Mouse (Mus musculus) lung, embryonic 15.5 days (tissue): ENCODE data around the gene Map4k2. TPM values are rescaled to one million over a fixed set of nuclear protein-coding genes. Genes with fewer than 3 reads are reported as not detected.
A peak's percentile ranks its signal among the peaks of the same experiment; 100 is the strongest.

Source experiments
- ATAC-seq: fragments of 200-750 bp; cut with Nextera tagmentation; 2 replicates; pipeline ENCODE4 v1.8.0; 2017; ENCODE audit warnings: moderate number of reproducible peaks, borderline replicate concordance; ENCODE audit not compliant: low FRiP score, low TSS enrichment; ENCODE audit errors: extremely low read depth
- H3K27ac ChIP-seq: fragments of 300-500 bp; sonication (generic); 2 replicates; pipeline ENCODE4 v1.5.1; 2015; ENCODE audit warnings: moderate library complexity, mild to moderate bottlenecking, inconsistent platforms
- H3K27me3 ChIP-seq: fragments of 300-500 bp; sonication (generic); 2 replicates; pipeline ENCODE4 v1.6.1; 2015; ENCODE audit warnings: inconsistent platforms
- H3K36me3 ChIP-seq: fragments of 300-500 bp; sonication (generic); 2 replicates; pipeline ENCODE4 v1.6.1; 2015; ENCODE audit warnings: inconsistent platforms
- H3K4me1 ChIP-seq: fragments of 300-500 bp; sonication (generic); 2 replicates; pipeline ENCODE4 v1.6.1; 2015; ENCODE audit warnings: inconsistent platforms
- H3K4me2 ChIP-seq: fragments of 300-500 bp; sonication (generic); 2 replicates; pipeline ENCODE4 v1.6.1; 2015; ENCODE audit warnings: inconsistent platforms, mild to moderate bottlenecking, moderate library complexity
- H3K4me3 ChIP-seq: fragments of 300-500 bp; sonication (generic); 2 replicates; pipeline ENCODE4 v1.5.1; 2015; ENCODE audit warnings: mild to moderate bottlenecking, inconsistent platforms
- H3K9ac ChIP-seq: fragments of 300-500 bp; sonication (generic); 2 replicates; pipeline ENCODE4 v1.6.1; 2015; ENCODE audit warnings: inconsistent platforms
- H3K9me3 ChIP-seq: fragments of 300-500 bp; sonication (generic); 2 replicates; pipeline ENCODE4 v1.6.1; 2016; ENCODE audit warnings: inconsistent platforms
- WGBS: fragments of 180-500 bp; shearing (Covaris S2); methylation state at CpG from one replicate; pipeline ENCODE4 v1.1.7; 2015; 5-methylcytosine and 5-hydroxymethylcytosine counted together
- polyA plus RNA-seq: library from polyadenylated mRNA; unstranded; fragments of >200 nt; fragmentation: Nextera tagmentation; extraction: Ambion mirVana; gene quantifications from 2 replicates; pipeline ENCODE4 v1.2.1, GENCODE M21; 2015

Map4k2 gene
- polyA plus RNA-seq, 1 experiment from 2014 or later, result 22.9 TPM

- Histone ChIP-seq H3K4me2 (peak overlapping the region; percentile 20), H3K4me3 (no peak overlapping the region), H3K9ac (no peak overlapping the region), H3K4me1 (peaks cover 30% of the 10 kb centered on the region), H3K9me3 (no peaks in the 10 kb centered on the region), H3K27ac (no peak overlapping the region), H3K36me3 (no peaks in the 10 kb centered on the region), H3K27me3 (no peaks in the 10 kb centered on the region)
- 68% methylated on average over 11 of the region's 11 CpGs for WGBS
- no peak for ATAC-seq
Observed at GRCm38 (mm10) chr19:6384954-6385353, 44.0 kb downstream of the Map4k2 start.

DNA sequence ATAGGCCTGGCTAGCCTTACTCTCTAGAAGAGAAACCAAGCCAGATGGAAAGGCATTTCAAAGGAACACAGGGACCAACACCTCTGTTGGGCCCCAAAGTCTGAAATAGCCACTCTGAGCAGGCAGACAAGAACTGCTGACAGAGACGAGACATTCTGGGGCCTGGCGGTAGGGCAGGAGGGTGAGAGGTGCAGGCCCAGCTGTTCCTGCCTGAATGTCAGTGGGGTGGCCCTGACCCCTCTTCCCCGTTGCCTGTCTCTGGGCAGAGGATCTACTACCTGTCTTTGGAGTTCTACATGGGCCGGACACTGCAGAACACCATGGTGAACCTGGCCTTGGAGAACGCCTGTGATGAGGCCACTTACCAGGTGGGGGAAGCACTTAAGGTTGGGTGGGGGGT lies 44.5 kb downstream of the Map4k2 start:
- Histone ChIP-seq H3K9ac (no peak overlapping the region), H3K4me3 (no peak overlapping the region), H3K36me3 (no peaks in the 10 kb centered on the region), H3K4me2 (no peak overlapping the region), H3K4me1 (peaks cover 31% of the 10 kb centered on the region), H3K27ac (no peak overlapping the region), H3K27me3 (no peaks in the 10 kb centered on the region), H3K9me3 (no peaks in the 10 kb centered on the region)
- WGBS, result 64% methylated on average over 5 of the region's 5 CpGs
- no peak for ATAC-seq

- H3K4me1 ChIP-seq, result peaks cover 31% of the 10 kb centered on the region
- H3K27me3 ChIP-seq, result no peaks in the 10 kb centered on the region
- no peaks in the 10 kb centered on the region for H3K9me3 ChIP-seq
- H3K27ac ChIP-seq, result no peak overlapping the region
- no peak for ATAC-seq
- no peak overlapping the region for H3K4me2 ChIP-seq
- no peak overlapping the region for H3K9ac ChIP-seq
- no peak overlapping the region for H3K4me3 ChIP-seq
- WGBS, result 78% methylated on average over 7 of the region's 7 CpGs
- H3K36me3 ChIP-seq, result no peaks in the 10 kb centered on the region
Observed at GRCm38 (mm10) chr19:6385821-6386220, 44.9 kb downstream of the Map4k2 start.

DNA sequence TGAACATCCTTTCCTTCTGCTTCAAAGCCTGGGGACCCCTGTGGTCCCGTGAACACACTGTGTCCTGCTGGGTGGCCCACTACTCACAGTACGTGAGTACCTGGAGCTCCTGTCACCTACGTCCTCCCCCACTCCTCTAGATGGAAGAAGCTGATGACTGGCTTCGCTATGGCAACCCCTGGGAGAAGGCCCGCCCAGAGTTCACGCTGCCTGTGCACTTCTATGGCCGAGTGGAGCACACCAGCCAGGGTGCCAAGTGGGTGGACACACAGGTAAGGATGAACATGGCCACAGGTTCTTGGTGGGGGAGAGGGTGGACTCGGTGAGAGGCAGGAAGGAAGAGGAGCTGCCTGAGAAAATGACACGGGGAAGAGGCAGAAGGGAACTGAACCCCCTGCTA lies 45.3 kb downstream of the Map4k2 start:
- ATAC-seq, result no peak
- Histone ChIP-seq H3K27me3 (no peaks in the 10 kb centered on the region), H3K4me1 (peaks cover 31% of the 10 kb centered on the region), H3K4me3 (no peak overlapping the region), H3K27ac (no peak overlapping the region), H3K36me3 (no peaks in the 10 kb centered on the region), H3K9ac (no peak overlapping the region), H3K9me3 (no peaks in the 10 kb centered on the region), H3K4me2 (no peak overlapping the region)
- WGBS, result 55% methylated on average over 9 of the region's 9 CpGs

DNA sequence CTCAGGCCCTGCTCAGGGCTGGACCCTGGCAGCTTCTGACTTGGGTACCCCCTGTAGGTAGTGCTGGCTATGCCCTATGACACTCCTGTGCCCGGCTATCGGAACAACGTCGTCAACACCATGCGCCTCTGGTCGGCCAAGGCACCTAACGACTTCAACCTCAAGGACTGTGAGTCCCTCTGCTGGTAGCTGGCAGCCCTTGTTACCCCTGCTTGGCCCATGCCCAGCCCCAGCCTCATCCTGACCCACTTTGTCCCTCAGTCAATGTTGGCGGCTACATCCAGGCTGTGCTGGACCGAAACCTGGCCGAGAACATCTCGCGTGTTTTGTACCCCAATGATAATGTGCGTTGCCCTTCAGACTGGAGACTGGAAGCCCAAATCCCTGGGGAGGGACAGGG lies 47.1 kb downstream of the Map4k2 start:
- H3K4me3 ChIP-seq, result no peak overlapping the region
- no peak overlapping the region for H3K27ac ChIP-seq
- no peaks in the 10 kb centered on the region for H3K27me3 ChIP-seq
- H3K4me2 ChIP-seq, result no peak overlapping the region
- no peak overlapping the region for H3K9ac ChIP-seq
- no peaks in the 10 kb centered on the region for H3K36me3 ChIP-seq
- H3K4me1 ChIP-seq, result peaks cover 28% of the 10 kb centered on the region
- WGBS, result 83% methylated on average over 13 of the region's 13 CpGs
- no peak for ATAC-seq
- H3K9me3 ChIP-seq, result no peaks in the 10 kb centered on the region

DNA sequence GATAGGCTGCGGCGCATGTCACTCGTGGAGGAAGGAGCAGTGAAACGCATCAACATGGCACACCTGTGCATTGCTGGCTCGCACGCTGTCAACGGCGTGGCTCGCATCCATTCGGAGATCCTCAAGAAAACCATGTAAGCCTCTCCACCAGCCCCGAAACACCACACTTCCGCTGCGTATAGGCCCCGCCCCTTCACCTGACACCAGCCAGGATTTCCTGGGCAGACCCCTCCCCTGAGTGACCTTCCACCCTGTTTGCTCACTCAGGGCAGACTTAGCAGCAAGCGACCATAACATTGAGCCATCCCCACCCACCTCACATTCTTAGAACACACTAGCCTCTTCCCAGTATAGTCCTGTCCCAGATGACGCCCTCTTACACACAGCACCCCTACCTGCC lies 48.9 kb downstream of the Map4k2 start:
- Histone ChIP-seq H3K4me2 (peak overlapping the region; percentile 55), H3K27ac (no peak overlapping the region), H3K36me3 (no peaks in the 10 kb centered on the region), H3K9me3 (no peaks in the 10 kb centered on the region), H3K27me3 (no peaks in the 10 kb centered on the region), H3K4me1 (peaks cover 11% of the 10 kb centered on the region; the same call in 1 of the 2 replicates), H3K4me3 (peak overlapping the region; percentile 20), H3K9ac (0 out of 2 replicates have a peak overlapping the region, but pooled peaks have one; percentile 21)
- ATAC-seq, result no peak
- 9% methylated on average over 16 of the region's 16 CpGs for WGBS

DNA sequence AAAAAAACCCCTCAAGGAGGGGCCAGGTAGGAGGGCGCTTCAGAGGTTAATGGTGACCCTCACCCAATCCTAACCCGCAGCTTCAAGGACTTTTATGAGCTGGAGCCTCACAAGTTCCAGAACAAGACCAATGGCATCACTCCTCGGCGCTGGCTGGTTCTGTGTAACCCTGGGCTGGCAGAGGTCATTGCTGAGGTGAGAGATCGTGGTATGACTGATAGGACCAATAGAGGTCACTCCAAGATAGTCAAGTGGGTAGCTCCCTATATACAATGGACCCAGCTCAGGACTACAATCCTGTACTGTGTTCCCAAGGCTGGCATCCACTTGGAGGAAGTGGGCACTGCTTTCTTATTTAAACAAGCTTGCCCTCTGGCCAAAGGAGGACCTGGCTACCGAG lies 49.3 kb downstream of the Map4k2 start:
- Histone ChIP-seq H3K4me3 (no peak overlapping the region; the same call in 1 of the 2 replicates), H3K9ac (no peak overlapping the region), H3K36me3 (no peaks in the 10 kb centered on the region), H3K27ac (no peak overlapping the region), H3K4me1 (peaks cover 10% of the 10 kb centered on the region; the same call in 1 of the 2 replicates), H3K9me3 (no peaks in the 10 kb centered on the region), H3K4me2 (peak overlapping the region; percentile 55), H3K27me3 (no peaks in the 10 kb centered on the region)
- no peak for ATAC-seq
- 52% methylated on average over 6 of the region's 6 CpGs for WGBS

GRCm38 (mm10) chr19:6392743-6393393 lies 51.9 kb downstream of the Map4k2 start:
- no peak for ATAC-seq
- no peaks in the 10 kb centered on the region for H3K36me3 ChIP-seq
- WGBS, result 92% methylated on average over 14 of the region's 14 CpGs

GRCm38 (mm10) chr19:6393637-6394036 lies 52.7 kb downstream of the Map4k2 start:
- Histone ChIP-seq H3K9ac (no peak overlapping the region), H3K4me2 (no peak overlapping the region), H3K27me3 (no peaks in the 10 kb centered on the region; the same call in 1 of the 2 replicates), H3K4me1 (peaks cover 13% of the 10 kb centered on the region; the same call in 1 of the 2 replicates), H3K36me3 (no peaks in the 10 kb centered on the region), H3K27ac (no peak overlapping the region), H3K9me3 (no peaks in the 10 kb centered on the region), H3K4me3 (no peak overlapping the region)
- ATAC-seq, result no peak
- 85% methylated on average over 16 of the region's 16 CpGs for WGBS

More at GRCm38 (mm10) chr19:6392743-6393393, 51.9 kb downstream of the Map4k2 start:
- H3K9ac ChIP-seq, result no peak overlapping the region
- no peaks in the 10 kb centered on the region for H3K9me3 ChIP-seq
- no peak overlapping the region for H3K4me3 ChIP-seq
- H3K4me1 ChIP-seq, result peaks cover 10% of the 10 kb centered on the region; the same call in 1 of the 2 replicates
- H3K4me2 ChIP-seq, result no peak overlapping the region
- H3K27ac ChIP-seq, result no peak overlapping the region
- no peaks in the 10 kb centered on the region; the same call in 1 of the 2 replicates for H3K27me3 ChIP-seq

GRCm38 (mm10) chr19:6396237-6396636 lies 55.3 kb downstream of the Map4k2 start:
- Histone ChIP-seq H3K4me3 (no peak overlapping the region), H3K9me3 (no peaks in the 10 kb centered on the region), H3K4me1 (peaks cover 26% of the 10 kb centered on the region), H3K9ac (no peak overlapping the region), H3K36me3 (no peaks in the 10 kb centered on the region), H3K27me3 (peaks cover 15% of the 10 kb centered on the region), H3K4me2 (no peak overlapping the region), H3K27ac (no peak overlapping the region)
- ATAC-seq, result no peak
- 86% methylated on average over 5 of the region's 5 CpGs for whole genome bisulfite sequencing

GRCm38 (mm10) chr19:6397582-6398249 lies 56.8 kb downstream of the Map4k2 start:
- Histone ChIP-seq H3K9ac (no peak overlapping the region), H3K27ac (no peak overlapping the region), H3K4me1 (peaks cover 37% of the 10 kb centered on the region), H3K4me2 (peak overlapping the region; percentile 100; the same call in 1 of the 2 replicates), H3K36me3 (no peaks in the 10 kb centered on the region), H3K4me3 (no peak overlapping the region), H3K27me3 (peaks cover 29% of the 10 kb centered on the region), H3K9me3 (no peaks in the 10 kb centered on the region)
- WGBS, result 78% methylated on average over 22 of the region's 22 CpGs
- no peak for ATAC-seq
